Mouse (Mus musculus): ENCODE results near the gene Olfr159. TPM values are rescaled to one million over a fixed set of nuclear protein-coding genes. Genes with fewer than 3 reads are reported as not detected.

The Olfr159 gene
- polyA plus RNA-seq, 2 experiments from 2014 or later: not detected

- ATAC-seq: no peak
Observed at GRCm38 (mm10) chr4:43729126-43729525, 41.7 kb downstream of the Olfr159 start.

GRCm38 (mm10) chr4:43728576-43728954 lies 42.2 kb downstream of the Olfr159 start:
- no peak for ATAC-seq

DNA sequence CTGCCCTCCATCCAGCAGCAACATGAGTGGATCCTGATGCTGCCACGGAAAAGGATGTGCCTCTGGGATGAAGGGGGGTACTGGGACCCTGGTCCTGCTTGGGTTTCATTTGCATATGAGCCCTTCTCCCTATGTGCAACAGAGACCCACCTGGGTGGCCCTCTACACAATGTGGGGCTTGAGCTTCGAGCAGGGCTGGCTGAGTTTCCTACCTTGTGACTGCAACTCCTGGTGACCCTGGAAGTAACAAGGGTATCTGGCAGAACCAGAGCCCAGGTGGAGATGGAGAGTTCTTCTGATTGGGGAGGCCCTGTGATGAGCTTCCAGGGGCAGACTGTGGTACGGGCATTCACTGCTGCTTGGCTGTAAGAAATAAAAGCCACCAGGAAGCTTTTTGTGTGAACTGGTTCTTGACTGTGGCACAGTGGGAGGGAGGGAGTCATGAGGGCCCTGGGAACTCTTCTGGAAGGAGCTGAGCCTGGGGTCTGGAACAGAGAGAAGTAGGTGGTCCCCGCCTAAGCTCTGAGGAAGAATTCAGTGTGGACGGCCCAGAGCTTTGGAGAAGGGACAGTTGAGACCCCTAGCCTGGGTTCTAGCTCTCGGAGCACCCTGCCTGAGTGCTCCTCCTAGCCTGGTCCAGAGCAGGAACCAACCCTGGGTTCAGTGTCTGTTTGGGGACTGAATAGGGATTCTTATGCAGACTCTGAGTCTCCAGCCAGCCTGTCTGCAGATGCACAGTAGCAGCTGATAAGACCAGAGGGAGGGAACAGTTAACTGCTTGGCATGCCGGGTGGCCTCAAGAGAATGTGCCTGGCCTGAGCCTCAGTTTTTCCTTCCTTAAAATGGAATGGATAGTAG lies 42.9 kb downstream of the Olfr159 start:
- no peak for ATAC-seq

GRCm38 (mm10) chr4:43726995-43727394 lies 43.8 kb downstream of the Olfr159 start, which contains the start of gene Hrct1:
Gene Hrct1, plus strand, starts transcription at chr4:43727188.
- no peak for ATAC-seq

GRCm38 (mm10) chr4:43726228-43726993 lies 44.4 kb downstream of the Olfr159 start:
- ATAC-seq: no peak

DNA sequence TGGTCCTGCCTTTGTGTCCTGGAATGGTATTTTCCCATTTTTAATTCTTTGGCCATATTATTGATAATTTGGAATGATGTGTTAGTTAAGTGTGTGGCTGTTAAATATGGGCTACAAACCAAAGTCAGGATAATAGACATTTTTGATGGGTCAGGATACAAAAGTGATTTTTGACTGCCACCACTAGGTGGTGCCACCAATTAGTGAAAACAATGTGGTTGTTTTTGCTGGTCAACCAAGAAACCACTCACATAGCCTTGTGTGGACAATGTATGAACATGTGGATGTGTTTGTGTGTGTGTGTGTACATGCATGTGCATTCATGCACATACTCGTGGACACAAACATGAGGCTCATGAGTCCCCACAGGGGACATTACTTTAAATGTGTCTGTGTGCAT lies 46.0 kb downstream of the Olfr159 start:
- ATAC-seq: no peak

GRCm38 (mm10) chr4:43722191-43722590 lies 48.6 kb downstream of the Olfr159 start:
- no peak for ATAC-seq

- no peak for ATAC-seq
Observed at GRCm38 (mm10) chr4:43720491-43721228, 50.1 kb downstream of the Olfr159 start.

Other genes starting within 250 kb of the Olfr159 start
- not detected for gene Tpm2, start 247.2 kb downstream of the Olfr159 start, polyA plus RNA-seq (2017; shearing (Covaris generic))
- gene Creb3, start 208.7 kb downstream of the Olfr159 start, polyA plus RNA-seq (2017; shearing (Covaris generic)): 100 to 1,000 TPM; 114 to 125 TPM
- gene Tln1, start 208.3 kb downstream of the Olfr159 start, polyA plus RNA-seq (2017; shearing (Covaris generic)): 100 to 1,000 TPM in 1 of 2 experiments, 10 to 100 TPM in 1; 83.5 to 103 TPM
- gene Rgp1, start 192.3 kb downstream of the Olfr159 start, polyA plus RNA-seq (2017; shearing (Covaris generic)): 10 to 100 TPM in 1 of 2 experiments, 1 to 10 TPM in 1; 6.7 to 13.0 TPM
- gene Gba2, start 192.1 kb downstream of the Olfr159 start, polyA plus RNA-seq (2017; shearing (Covaris generic)): 10 to 100 TPM; 12.1 to 15.5 TPM
- not detected for gene Msmp, start 186.5 kb downstream of the Olfr159 start, polyA plus RNA-seq (2017; shearing (Covaris generic))
- gene Npr2, start 139.1 kb downstream of the Olfr159 start, polyA plus RNA-seq (2017; shearing (Covaris generic)): not detected
- gene Spag8, start 117.4 kb downstream of the Olfr159 start, polyA plus RNA-seq (2017; shearing (Covaris generic)): not detected
- gene Hint2, start 114.5 kb downstream of the Olfr159 start, polyA plus RNA-seq (2017; shearing (Covaris generic)): 10 to 100 TPM; 38.8 to 43.7 TPM
- 1 to 10 TPM in 1 of 2 experiments, under 1 TPM in 1; 0.77 to 1.8 TPM for gene Tmem8b, start 102.0 kb downstream of the Olfr159 start, polyA plus RNA-seq (2017; shearing (Covaris generic))
- gene Fam221b, start 101.9 kb downstream of the Olfr159 start, polyA plus RNA-seq (2017; shearing (Covaris generic)): 1 to 10 TPM; 2.4 to 2.6 TPM
- gene Olfr70, start 70.2 kb downstream of the Olfr159 start, polyA plus RNA-seq (2017; shearing (Covaris generic)): not detected
- not detected for gene Olfr71, start 60.8 kb downstream of the Olfr159 start, polyA plus RNA-seq (2017; shearing (Covaris generic))
- not detected for gene Hrct1, start 43.8 kb downstream of the Olfr159 start, polyA plus RNA-seq (2017; shearing (Covaris generic))
- not detected for gene Spaar, start 41.0 kb downstream of the Olfr159 start, polyA plus RNA-seq (2017; shearing (Covaris generic))
- not detected for gene Olfr156, start 52.9 kb upstream of the Olfr159 start, polyA plus RNA-seq (2017; shearing (Covaris generic))
- gene Olfr157, start 69.2 kb upstream of the Olfr159 start, polyA plus RNA-seq (2017; shearing (Covaris generic)): under 1 TPM in 1 of 2 experiments, not detected in 1; 0.09 TPM
- gene Olfr155, start 80.6 kb upstream of the Olfr159 start, polyA plus RNA-seq (2017; shearing (Covaris generic)): not detected
- gene Reck, start 104.5 kb upstream of the Olfr159 start, polyA plus RNA-seq (2017; shearing (Covaris generic)): 1 to 10 TPM; 4.2 to 4.6 TPM
- 100 to 1,000 TPM; 165 to 194 TPM for gene Glipr2, start 186.4 kb upstream of the Olfr159 start, polyA plus RNA-seq (2017; shearing (Covaris generic))
- not detected for gene Ccin, start 212.5 kb upstream of the Olfr159 start, polyA plus RNA-seq (2017; shearing (Covaris generic))
- 10 to 100 TPM; 66.1 to 83.6 TPM for gene Clta, start 233.4 kb upstream of the Olfr159 start, polyA plus RNA-seq (2017; shearing (Covaris generic))

Data from CD4-positive, CD25-positive, alpha-beta regulatory T cell, adult 4 months (primary cell).